Mouse (Mus musculus) thymus, adult 2 months (tissue): ENCODE results near the gene Cysrt1.

Experiments
- CTCF ChIP-seq: fragments of 200-500 bp; IDR thresholded peaks from 2 replicates; pipeline ENCODE4 v1.5.1; 2012; ENCODE audit warnings: mild to moderate bottlenecking, control low read depth, low read length, moderate library complexity, borderline replicate concordance; ENCODE audit not compliant: control insufficient read depth, poor library complexity, insufficient read depth; ENCODE audit errors: extremely low read depth
- POLR2A ChIP-seq: fragments of 200-500 bp; IDR thresholded peaks from 2 replicates; pipeline ENCODE4 v1.6.1; 2012; ENCODE audit warnings: mild to moderate bottlenecking, low read length, control low read depth, moderate library complexity; ENCODE audit not compliant: control insufficient read depth, poor library complexity, insufficient read depth; ENCODE audit errors: extremely low read depth

- TF ChIP-seq CTCF (peak; percentile 43; the same call in 1 of the 2 replicates), POLR2A (no peak)
Observed at GRCm38 (mm10) chr2:25195211-25196156, 46.8 kb downstream of the Cysrt1 start.
